Mouse (Mus musculus) large intestine, adult 2 months (tissue): ENCODE data around the gene Scn8a. TPM values are rescaled to one million over a fixed set of nuclear protein-coding genes. Genes with fewer than 3 reads are reported as not detected.

ENCODE experiments used
- DNase-seq: peaks from one replicate; pipeline ENCODE4 v3.0.0-alpha.2; 2012; ENCODE audit warnings: low read depth, low spot score
- WGBS: fragments of 180-500 bp; shearing (Covaris S2); methylation state at CpG from one replicate; pipeline ENCODE4 v1.1.7; 2018; 5-methylcytosine and 5-hydroxymethylcytosine counted together
- polyA plus RNA-seq: library from polyadenylated mRNA; depleted of rRNA; stranded (reverse); fragments of >200 nt; gene quantifications from 2 replicates; pipeline ENCODE4 v1.2.3, GENCODE M21; 2012

Gene Scn8a
- polyA plus RNA-seq, 1 experiment = 1.5 TPM

DNA sequence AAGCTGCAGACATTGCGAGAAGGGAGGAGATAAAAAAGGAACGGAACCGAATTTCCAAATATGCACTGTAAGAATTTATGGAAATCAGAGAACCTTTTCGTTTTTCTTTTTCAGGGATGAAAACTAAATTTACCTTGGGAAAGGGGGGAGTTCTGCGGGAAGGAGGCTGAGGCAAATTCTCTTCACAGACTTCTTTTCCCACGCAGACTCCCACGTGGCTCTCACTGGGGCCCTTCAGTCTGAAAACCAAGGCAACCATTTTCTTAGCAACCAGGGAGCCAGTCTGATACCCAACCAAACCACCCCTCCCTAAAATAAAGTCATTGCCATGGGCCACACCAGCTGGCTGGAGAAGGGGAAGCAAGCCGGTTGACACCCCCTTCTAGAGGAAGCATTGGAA, 136.1 kb downstream of the Scn8a start:
- WGBS = 78% methylated on average over 8 of the region's 8 CpGs
- DNase-seq = no peak

GRCm38 (mm10) chr15:101006251-101007040, 136.8 kb downstream of the Scn8a start:
- 5% methylated on average over 14 of the region's 15 CpGs for WGBS
- peak; percentile 24 for DNase-seq

DNA sequence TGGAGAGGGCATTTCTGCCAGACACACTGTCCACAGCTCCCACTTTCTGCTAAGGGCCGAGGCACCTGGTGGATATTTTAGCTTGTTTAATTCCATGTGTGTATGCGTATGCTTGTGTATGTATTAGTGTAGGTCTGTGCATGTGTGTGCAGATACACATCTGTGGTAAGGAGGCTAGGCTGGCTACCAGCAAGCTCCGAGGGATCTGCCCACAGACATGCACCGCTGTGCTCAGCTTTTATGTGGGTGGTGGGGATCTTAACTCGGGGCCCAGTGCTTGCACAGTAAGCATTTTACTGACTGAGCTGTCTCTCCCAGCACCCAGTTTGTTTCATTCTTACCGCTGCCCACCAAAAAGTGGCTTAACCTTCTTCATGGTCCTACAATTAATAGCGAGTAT, 137.6 kb downstream of the Scn8a start:
- DNase-seq = no peak
- 75% methylated on average over 7 of the region's 7 CpGs for WGBS

DNA sequence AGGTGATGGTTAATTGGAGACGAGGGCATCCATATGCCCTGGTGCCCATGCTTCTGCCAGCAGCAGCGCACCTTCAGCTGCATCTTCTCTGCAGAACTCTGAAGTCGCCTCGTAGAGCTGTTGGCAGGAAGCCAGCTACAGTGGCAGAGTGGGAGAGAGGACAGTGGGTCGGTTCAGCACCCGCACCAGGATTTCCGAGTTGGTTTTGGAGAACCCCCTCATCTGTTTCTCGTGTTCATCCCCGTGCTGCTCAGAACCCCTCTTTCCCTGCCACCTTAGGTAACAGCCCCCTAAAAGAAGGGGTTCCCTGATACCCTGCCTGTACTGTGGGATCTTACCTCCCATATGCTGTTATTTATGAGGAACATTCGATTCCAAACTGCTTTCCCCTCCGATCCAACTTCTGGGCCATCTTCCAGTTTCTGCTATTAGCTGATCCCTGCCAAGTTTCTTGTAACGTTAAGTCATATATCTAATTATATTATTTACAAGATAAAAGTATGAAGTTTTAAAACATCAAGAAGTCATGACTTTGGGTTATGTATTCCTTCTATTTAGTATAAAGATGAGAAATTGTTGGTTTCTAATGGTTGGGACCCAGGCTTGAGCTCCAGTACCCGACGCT, 138.8 kb downstream of the Scn8a start:
- WGBS = 66% methylated on average over 14 of the region's 14 CpGs

GRCm38 (mm10) chr15:101011352-101011751, 141.7 kb downstream of the Scn8a start:
- 79% methylated on average over 6 of the region's 6 CpGs for WGBS
- no peak for DNase-seq

More for the DNA sequence above, 138.8 kb downstream of the Scn8a start:
- no peak for DNase-seq

DNA sequence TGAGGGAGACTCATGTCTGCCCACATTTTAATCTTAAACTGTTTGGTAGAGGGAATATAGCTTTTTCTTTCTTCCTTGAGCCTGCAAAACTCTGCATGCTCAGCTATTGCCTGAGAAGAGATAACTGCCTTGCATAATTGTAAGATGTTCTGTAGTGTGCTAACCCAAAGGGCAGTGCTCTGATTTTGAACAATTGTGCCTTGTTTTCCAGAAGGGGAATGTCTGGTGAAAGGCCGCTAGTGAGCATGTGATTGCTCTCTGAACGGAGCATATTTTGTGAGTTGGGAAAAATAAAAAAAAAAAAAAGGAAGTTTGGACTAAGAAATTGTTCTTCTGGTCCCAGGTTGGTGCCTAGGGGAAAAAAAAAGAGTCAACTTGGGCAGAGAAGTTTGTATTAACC, 159.3 kb downstream of the Scn8a start:
- WGBS = 27% methylated on average over 2 of the region's 2 CpGs
- DNase-seq = no peak

- no peak for DNase-seq
- 58% methylated on average over 17 of the region's 17 CpGs for whole genome bisulfite sequencing
Measured at GRCm38 (mm10) chr15:101039651-101040050, 170.0 kb downstream of the Scn8a start.

- DNase-seq = no peak
- 61% methylated on average over 6 of the region's 6 CpGs for WGBS
Measured at GRCm38 (mm10) chr15:101041966-101042365, 172.3 kb downstream of the Scn8a start.

GRCm38 (mm10) chr15:101042613-101043012, 173.0 kb downstream of the Scn8a start:
- peak; percentile 10 for DNase-seq
- WGBS = 30% methylated on average over 6 of the region's 6 CpGs

- no peak for DNase-seq
- 47% methylated on average over 6 of the region's 6 CpGs for WGBS
Measured at GRCm38 (mm10) chr15:101044531-101044930, 174.9 kb downstream of the Scn8a start.

GRCm38 (mm10) chr15:101046039-101046526, 176.4 kb downstream of the Scn8a start:
- no peak for DNase-seq
- 5% methylated on average over 43 of the region's 43 CpGs for WGBS

- no peak for DNase-seq
- 2% methylated on average over 77 of the region's 77 CpGs for WGBS
Measured at GRCm38 (mm10) chr15:101046527-101047193, 177.0 kb downstream of the Scn8a start.

- 15% methylated on average over 23 of the region's 23 CpGs for WGBS
- DNase-seq = no peak
Measured at GRCm38 (mm10) chr15:101047194-101047555, 177.5 kb downstream of the Scn8a start, which contains the start of gene Gm47841. Gm47841 (minus strand) TSS chr15:101047397.

DNA sequence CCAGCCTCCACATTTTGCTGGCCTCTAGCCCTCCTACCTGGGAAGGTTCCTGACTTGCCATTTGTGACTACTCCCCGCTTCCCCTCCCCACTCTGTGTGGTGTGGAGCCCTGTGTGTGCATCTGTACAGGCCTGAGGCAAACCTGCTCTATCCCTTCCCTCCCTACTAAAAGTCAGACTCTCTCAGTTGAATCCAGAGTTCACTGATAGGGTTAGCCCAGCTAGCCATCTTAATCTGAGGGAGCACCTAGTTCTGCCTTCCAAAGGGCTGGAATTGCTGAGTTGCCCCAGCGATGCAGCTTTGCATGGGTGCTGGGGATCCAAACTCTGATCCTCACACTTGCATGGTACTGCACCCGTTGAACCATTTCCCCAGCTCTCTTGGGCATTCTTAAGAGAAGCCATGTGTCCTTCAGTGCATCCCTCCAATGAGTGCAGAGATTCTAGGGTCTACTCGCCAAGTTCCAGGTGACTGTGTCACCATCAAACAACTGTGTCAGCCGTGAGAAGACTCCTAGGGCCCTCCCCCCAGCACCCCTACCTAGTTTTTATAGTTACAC, 178.8 kb downstream of the Scn8a start:
- 66% methylated on average over 5 of the region's 5 CpGs for WGBS
- no peak for DNase-seq

GRCm38 (mm10) chr15:101051869-101052268, 182.2 kb downstream of the Scn8a start:
- WGBS = 88% methylated on average over 10 of the region's 10 CpGs
- DNase-seq = no peak

GRCm38 (mm10) chr15:101052560-101053501, 183.2 kb downstream of the Scn8a start:
- WGBS = 64% methylated on average over 120 of the region's 120 CpGs
- no peak for DNase-seq

- 47% methylated on average over 65 of the region's 65 CpGs for WGBS
- DNase-seq = no peak
Measured at GRCm38 (mm10) chr15:101053832-101054459, 184.3 kb downstream of the Scn8a start.

GRCm38 (mm10) chr15:101054541-101054940, 184.9 kb downstream of the Scn8a start:
- WGBS = 91% methylated on average over 10 of the region's 10 CpGs
- DNase-seq = no peak

GRCm38 (mm10) chr15:101056225-101056624, 186.6 kb downstream of the Scn8a start:
- WGBS = 35% methylated on average over 10 of the region's 10 CpGs
- no peak for DNase-seq
